1 mouse cellular context compared by ENCODE assay signal in the genomic region with DNA sequence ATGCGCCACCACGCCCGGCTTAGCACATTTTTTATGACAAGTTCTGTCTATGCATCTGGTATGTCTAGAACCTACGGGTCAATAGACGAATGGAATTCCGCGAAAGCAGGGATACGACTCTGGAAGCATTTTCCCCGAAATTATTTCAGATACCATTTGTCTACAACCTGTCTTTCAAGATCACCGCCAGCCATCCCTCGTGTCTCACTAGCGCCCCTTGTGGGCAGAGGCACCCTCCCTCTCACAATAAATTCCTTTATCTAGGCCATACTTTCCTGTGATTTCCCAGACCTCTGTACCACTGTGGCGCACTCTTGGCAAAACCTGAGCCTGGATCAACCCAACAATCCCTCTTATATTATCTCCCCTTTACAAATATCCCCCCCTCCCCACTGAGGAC.
TF ChIP-seq lines count a peak whose summit lies in the region.

No protein-coding gene starts in this region.

TF ChIP-seq in MEL, 35 proteins besides CTCF, POLR2A, EP300 and RAD21:
- TF ChIP-seq KAT2A (conservative IDR thresholded peaks at IDR 0.05; ENCODE audit: low read depth, low read length) (no peak), ZNF384 (IDR thresholded peaks at IDR 0.05; ENCODE audit: low read depth, low read length) (no peak), TAL1 (IDR thresholded peaks at IDR 0.05; ENCODE audit: low read length) (no peak), MEF2A (IDR thresholded peaks at IDR 0.05; ENCODE audit: extremely low read depth, insufficient replicate concordance, low read depth, low read length, poor library complexity, severe bottlenecking) (no peak), MXI1 (IDR thresholded peaks at IDR 0.05; ENCODE audit: low read depth, low read length) (no peak), HCFC1 (IDR thresholded peaks at IDR 0.05; ENCODE audit: low read depth, low read length) (peak; percentile 46; the same call in 1 of the 2 replicates), ZC3H11A (IDR thresholded peaks at IDR 0.05; ENCODE audit: low read depth, low read length) (no peak), TBP (IDR thresholded peaks at IDR 0.05; ENCODE audit: low read depth, low read length) (no peak), NRF1 (IDR thresholded peaks at IDR 0.05; ENCODE audit: insufficient read depth, low read depth, low read length, poor library complexity, severe bottlenecking) (no peak), CHD2 (IDR thresholded peaks at IDR 0.05; ENCODE audit: low read length) (no peak), MAX (IDR thresholded peaks at IDR 0.05; ENCODE audit: low read length) (no peak), TCF12 (IDR thresholded peaks at IDR 0.05; ENCODE audit: low read depth, low read length) (no peak), GATA1 (IDR thresholded peaks at IDR 0.05; ENCODE audit: low read depth, low read length) (no peak), NELFE (IDR thresholded peaks at IDR 0.05; ENCODE audit: low read depth, low read length) (no peak), BHLHE40 (IDR thresholded peaks at IDR 0.05; ENCODE audit: borderline replicate concordance, low read depth, low read length) (no peak), RCOR1 (IDR thresholded peaks at IDR 0.05; ENCODE audit: low read depth, low read length) (no peak; the same call in 1 of the 2 replicates), MAFK (IDR thresholded peaks at IDR 0.05; ENCODE audit: borderline replicate concordance, low read depth, low read length) (no peak), SIN3A (IDR thresholded peaks at IDR 0.05; ENCODE audit: low read length) (no peak), SMC3 (IDR thresholded peaks at IDR 0.05; ENCODE audit: low read depth, low read length) (peak; percentile 31; the same call in 1 of the 2 replicates), MAZ (IDR thresholded peaks at IDR 0.05; ENCODE audit: low read depth, low read length) (0 out of 2 replicates have a peak, but pooled peaks have one; percentile 31), POLR2AphosphoS2 (IDR thresholded peaks at IDR 0.05; ENCODE audit: low read length) (no peak), E2F4 (IDR thresholded peaks at IDR 0.05; ENCODE audit: borderline replicate concordance, low read depth, low read length) (no peak), USF1 (IDR thresholded peaks at IDR 0.05; ENCODE audit: low read depth, low read length) (no peak), POLR2AphosphoS5 (IDR thresholded peaks at IDR 0.05; ENCODE audit: borderline replicate concordance, low read depth, low read length) (no peak), MYC (IDR thresholded peaks at IDR 0.05; ENCODE audit: low read depth, low read length) (0 out of 2 replicates have a peak, but pooled peaks have one; percentile 45), GABPA (IDR thresholded peaks at IDR 0.05; ENCODE audit: low read depth, low read length) (no peak)
